Mouse (Mus musculus) heart, adult 2 months (tissue): ENCODE data around the gene Tubb4a. TPM values are rescaled to one million over a fixed set of nuclear protein-coding genes. Genes with fewer than 3 reads are reported as not detected.

Source experiments
- DNase-seq, 2 experiments: peaks; one replicate each; pipeline ENCODE4 v3.0.0; 2021
- H3K27ac ChIP-seq: fragments of 200-600 bp; 2 replicates; pipeline ENCODE4 v1.8.1; 2022
- H3K27me3 ChIP-seq: fragments of 200-500 bp; 2 replicates; pipeline ENCODE4 v1.6.1; 2012; ENCODE audit warnings: mild to moderate bottlenecking, low read length, inconsistent platforms, mixed read lengths; ENCODE audit not compliant: control insufficient read depth, insufficient read depth
- H3K36me3 ChIP-seq: fragments of 200-500 bp; 2 replicates; pipeline ENCODE4 v1.6.1; 2012; ENCODE audit warnings: low read length, inconsistent platforms; ENCODE audit not compliant: control insufficient read depth, insufficient read depth
- H3K4me1 ChIP-seq: fragments of 200-500 bp; 2 replicates; pipeline ENCODE4 v1.6.1; 2011; ENCODE audit warnings: low read length; ENCODE audit not compliant: control insufficient read depth, insufficient read depth
- H3K4me3 ChIP-seq: fragments of 200-600 bp; 2 replicates; pipeline ENCODE4 v1.8.1; 2022
- H3K79me2 ChIP-seq: fragments of 200-500 bp; replicated peaks from 2 replicates; pipeline ENCODE4 v1.6.1; 2012; ENCODE audit warnings: mild to moderate bottlenecking, inconsistent platforms, low read length, moderate library complexity, mixed read lengths; ENCODE audit not compliant: control insufficient read depth, insufficient read depth
- H3K9ac ChIP-seq: fragments of 200-500 bp; 2 replicates; pipeline ENCODE4 v1.6.1; 2012; ENCODE audit warnings: low read depth, mild to moderate bottlenecking, control low read depth, inconsistent platforms, low read length, mixed read lengths
- CTCF ChIP-seq: fragments of 200-600 bp; IDR thresholded peaks from 2 replicates; pipeline ENCODE4 v1.8.1; 2022; ENCODE audit warnings: antibody characterized with exemption, mild to moderate bottlenecking, moderate library complexity
- EP300 ChIP-seq: fragments of 200-500 bp; IDR thresholded peaks from 2 replicates; pipeline ENCODE4 v1.6.1; 2011; ENCODE audit warnings: low read depth, low read length, control low read depth; ENCODE audit not compliant: insufficient read depth
- POLR2A ChIP-seq: fragments of 200-500 bp; IDR thresholded peaks from 2 replicates; pipeline ENCODE4 v1.6.1; 2011; ENCODE audit warnings: mild to moderate bottlenecking, low read depth, low read length, control low read depth; ENCODE audit not compliant: insufficient read depth
- WGBS: fragments of 180-500 bp; shearing (Covaris S2); methylation state at CpG from one replicate; pipeline ENCODE4 v1.1.7; 2018; 5-methylcytosine and 5-hydroxymethylcytosine counted together
- intact Hi-C: fragments of 180-260 bp; cut with DNase I; formaldehyde crosslinking; loops from one replicate; pipeline ENCODE4 v1.15.1; 2025
- polyA plus RNA-seq: library from polyadenylated mRNA; depleted of rRNA; stranded (reverse); fragments of >200 nt; gene quantifications from 2 replicates; pipeline ENCODE4 v1.2.3, GENCODE M21; 2012
- total RNA-seq, 2 experiments: library from RNA; stranded (reverse); gene quantifications; 2 replicates each; pipeline ENCODE4 v1.2.3; 2021

Gene Tubb4a
- total and polyA plus RNA-seq, 3 experiments, result 1.5 to 4.0 (median 2.7) TPM

GRCm38 (mm10) chr17:57078336-57078735, 9.2 kb downstream of the Tubb4a start, which contains the start of gene Dennd1c:
Dennd1c (minus strand) TSS chr17:57078514.
- Histone ChIP-seq H3K79me2 (no peaks in the 10 kb centered on the region), H3K9ac (0 out of 2 replicates have a peak within 1 kb of the TSS, but pooled peaks have one; percentile 11), H3K27ac (peak within 1 kb of the TSS; percentile 38; the same call in 1 of the 2 replicates), H3K4me3 (no peak within 1 kb of the TSS; the same call in 1 of the 2 replicates), H3K36me3 (no peaks in the 10 kb centered on the region), H3K27me3 (no peaks in the 10 kb centered on the region), H3K4me1 (no peaks in the 10 kb centered on the region; the same call in 1 of the 2 replicates)
- DNase-seq, result peak; percentile 45 to 48
- TF ChIP-seq CTCF (no peak), POLR2A (no peak), EP300 (no peak)
- 28% methylated on average over 6 of the region's 6 CpGs for WGBS
- intact Hi-C loops, result no loop called here

GRCm38 (mm10) chr17:57076916-57077315, 10.7 kb downstream of the Tubb4a start:
- H3K36me3 ChIP-seq, result no peaks in the 10 kb centered on the region
- 65% methylated on average over 3 of the region's 3 CpGs for WGBS
- TF ChIP-seq EP300 (no peak), CTCF (no peak), POLR2A (no peak)
- H3K9ac ChIP-seq, result no peak overlapping the region
- no peak overlapping the region for H3K27ac ChIP-seq
- no peak overlapping the region for H3K4me3 ChIP-seq
- no peaks in the 10 kb centered on the region for H3K79me2 ChIP-seq
- no peaks in the 10 kb centered on the region; the same call in 1 of the 2 replicates for H3K4me1 ChIP-seq
- intact Hi-C loops, result no loop called here
- DNase-seq, result no peak
- no peaks in the 10 kb centered on the region for H3K27me3 ChIP-seq

- Histone ChIP-seq H3K4me3 (no peak overlapping the region), H3K27me3 (no peaks in the 10 kb centered on the region), H3K9ac (no peak overlapping the region), H3K36me3 (no peaks in the 10 kb centered on the region), H3K4me1 (no peaks in the 10 kb centered on the region), H3K27ac (no peak overlapping the region), H3K79me2 (no peaks in the 10 kb centered on the region)
- no peak for DNase-seq
- intact Hi-C loops, result no loop called here
- TF ChIP-seq CTCF (no peak), POLR2A (no peak), EP300 (no peak)
- WGBS, result 22% methylated on average over 11 of the region's 11 CpGs
Observed at GRCm38 (mm10) chr17:57070699-57071098, 16.9 kb downstream of the Tubb4a start.

- WGBS, result 30% methylated on average over 9 of the region's 9 CpGs
- TF ChIP-seq POLR2A, result no peak
- TF ChIP-seq EP300, result no peak
- no peak for TF ChIP-seq CTCF
- Histone ChIP-seq H3K27me3 (no peaks in the 10 kb centered on the region), H3K36me3 (no peaks in the 10 kb centered on the region), H3K9ac (no peak overlapping the region), H3K79me2 (no peaks in the 10 kb centered on the region), H3K27ac (no peak overlapping the region), H3K4me1 (no peaks in the 10 kb centered on the region), H3K4me3 (no peak overlapping the region)
- intact Hi-C loops, result no loop called here
- no peak for DNase-seq
Observed at GRCm38 (mm10) chr17:57070272-57070671, 17.3 kb downstream of the Tubb4a start.

- no peak overlapping the region for H3K4me3 ChIP-seq
- DNase-seq, result no peak
- H3K27me3 ChIP-seq, result no peaks in the 10 kb centered on the region
- intact Hi-C loops, result no loop called here
- H3K27ac ChIP-seq, result no peak overlapping the region
- H3K36me3 ChIP-seq, result no peaks in the 10 kb centered on the region
- no peak for TF ChIP-seq POLR2A
- TF ChIP-seq CTCF, result no peak
- no peak for TF ChIP-seq EP300
- H3K4me1 ChIP-seq, result no peaks in the 10 kb centered on the region
- H3K79me2 ChIP-seq, result no peaks in the 10 kb centered on the region
- no peak overlapping the region for H3K9ac ChIP-seq
- WGBS, result 39% methylated on average over 5 of the region's 5 CpGs
Observed at GRCm38 (mm10) chr17:57066908-57067307, 20.7 kb downstream of the Tubb4a start.

- Histone ChIP-seq H3K4me1 (0 out of 2 replicates have a peak, but pooled peaks cover 3% of the 10 kb centered on the region), H3K79me2 (no peaks in the 10 kb centered on the region), H3K9ac (no peak overlapping the region), H3K36me3 (no peaks in the 10 kb centered on the region), H3K4me3 (no peak overlapping the region), H3K27me3 (no peaks in the 10 kb centered on the region), H3K27ac (no peak overlapping the region)
- TF ChIP-seq POLR2A (no peak), CTCF (no peak), EP300 (no peak)
- DNase-seq, result no peak
- intact Hi-C loops, result no loop called here
- WGBS, result 41% methylated on average over 8 of the region's 8 CpGs
Observed at GRCm38 (mm10) chr17:57063031-57063430, 24.6 kb downstream of the Tubb4a start.
